Mouse (Mus musculus): Measurements from ENCODE around the gene Adgrl1.

- TF ChIP-seq RCOR1 (IDR thresholded peaks at IDR 0.05; ENCODE audit: low read depth, low read length) (no peak), MAZ (IDR thresholded peaks at IDR 0.05; ENCODE audit: low read depth, low read length) (no peak), CTCF (IDR thresholded peaks at IDR 0.05 in 2 of 3, conservative IDR thresholded peaks at IDR 0.05 in 1 of 3; ENCODE audit: control insufficient read depth in 1 of 3, insufficient read depth in 1 of 3, low read depth in 2 of 3, low read length in 3 of 3, poor library complexity in 1 of 3, severe bottlenecking in 1 of 3) (no peak), POLR2A (IDR thresholded peaks at IDR 0.05; ENCODE audit: control insufficient read depth in 1 of 2, insufficient read depth in 1 of 2, low read depth in 1 of 2, low read length in 2 of 2, poor library complexity in 1 of 2) (no peak), KAT2A (conservative IDR thresholded peaks at IDR 0.05; ENCODE audit: low read depth, low read length) (no peak)
Measured at GRCm38 (mm10) chr8:83926266-83926665, 26.4 kb downstream of the Adgrl1 start.

Measured in MEL (cell line).